10 mouse cellular contexts compared by ENCODE assay signal in genomic region chr9:56871191-56871590, GRCm38 (mm10). TPM values are rescaled to one million over a fixed set of nuclear protein-coding genes. Genes with fewer than 3 reads are reported as not detected.
DNase-seq lines count a peak whose midpoint lies in the region; ATAC-seq and TF ChIP-seq lines count a peak whose summit lies in the region.
"Had no signal": no experiment of that assay in that cellular context is flagged by ENCODE, and none has a peak within 500 bp of the region (broad histone marks: within the 10 kb centered on the region; RNA-seq: fewer than 3 reads in every experiment).

No protein-coding gene starts in this region.

- 11% methylated on average over 5 of the region's 5 CpGs for WGBS in kidney, embryonic 14.5 days
- WGBS in liver, postnatal 0 days (ENCODE audit: insufficient replicate concordance), result 33% methylated on average over 5 of the region's 5 CpGs

- no peaks in the 10 kb centered on the region for H3K27me3 ChIP-seq in kidney, embryonic 14.5 days (ENCODE audit: control insufficient read depth, insufficient read depth, low read length)
- no peaks in the 10 kb centered on the region for H3K27me3 ChIP-seq in liver, postnatal 0 days (ENCODE audit: insufficient read depth, low read length)

- peak; percentile 40; the same call in 1 of the 2 replicates for ATAC-seq in kidney, embryonic 14.5 days (ENCODE audit: low FRiP score, low TSS enrichment)
- ATAC-seq in liver, postnatal 0 days, result no peak

- no peak overlapping the region for H3K4me3 ChIP-seq in kidney, embryonic 14.5 days (ENCODE audit: low read length)
- no peak overlapping the region for H3K4me3 ChIP-seq in liver, postnatal 0 days (ENCODE audit: low read depth, low read length)
- H3K4me3 ChIP-seq: erythroblast, embryonic 14.5 days had no signal

- H3K4me2 ChIP-seq in kidney, embryonic 14.5 days (replicated peaks; ENCODE audit: low read depth, low read length), result peak overlapping the region; percentile 22; the same call in 1 of the 2 replicates
- H3K4me2 ChIP-seq in liver, postnatal 0 days (ENCODE audit: low read depth, low read length), result no peak overlapping the region
- H3K4me2 ChIP-seq: midbrain, embryonic 11.5 days had no signal

- H3K9me3 ChIP-seq in kidney, embryonic 14.5 days (ENCODE audit: control insufficient read depth, low read length), result no peaks in the 10 kb centered on the region
- H3K9me3 ChIP-seq in liver, postnatal 0 days (ENCODE audit: low read length), result no peaks in the 10 kb centered on the region

- peak overlapping the region; percentile 11; the same call in 1 of the 2 replicates for H3K27ac ChIP-seq in kidney, embryonic 14.5 days (ENCODE audit: low read depth, low read length)
- no peak overlapping the region for H3K27ac ChIP-seq in liver, postnatal 0 days (ENCODE audit: low read depth)

- no peak for TF ChIP-seq CTCF in liver, postnatal 0 days (IDR thresholded peaks at IDR 0.05; ENCODE audit: low read depth)

- no peak for TF ChIP-seq EP300 in liver, postnatal 0 days (IDR thresholded peaks at IDR 0.05; ENCODE audit: low read depth)

- no peak overlapping the region for H3K9ac ChIP-seq in kidney, embryonic 14.5 days (ENCODE audit: low read depth, low read length)
- no peak overlapping the region for H3K9ac ChIP-seq in liver, postnatal 0 days (replicated peaks)

- no peak for DNase-seq in kidney, adult 8-10 months
- peak; percentile 66 for DNase-seq in heart, adult 8-10 months (ENCODE audit: low spot score)
- peak; percentile 38 to 58 for DNase-seq in kidney, postnatal 25 days
- peak; percentile 62 for DNase-seq in skeletal muscle tissue, adult 2 months (ENCODE audit: low read depth, low spot score)
- no peak for DNase-seq in embryo, embryonic 10.5 days (ENCODE audit: low spot score)
- DNase-seq in c-Kit-positive CD71-positive TER-119-positive erythroid progenitor cells, embryonic 14.5 days (ENCODE audit: low spot score), result no peak
- no peak for DNase-seq in liver, postnatal 0 days

- H3K4me1 ChIP-seq in kidney, embryonic 14.5 days (ENCODE audit: control insufficient read depth, insufficient read depth, low read length), result peaks cover 76% of the 10 kb centered on the region
- H3K4me1 ChIP-seq in liver, postnatal 0 days (ENCODE audit: insufficient read depth), result no peaks in the 10 kb centered on the region

- no peaks in the 10 kb centered on the region for H3K36me3 ChIP-seq in kidney, embryonic 14.5 days (ENCODE audit: control insufficient read depth, insufficient read depth, low read length)
- H3K36me3 ChIP-seq in liver, postnatal 0 days (replicated peaks; ENCODE audit: insufficient read depth, low read length), result no peaks in the 10 kb centered on the region

RNA-seq across cellular contexts. Expression of gene Cspg4, which starts 6.4 kb away (rescaled TPM):
- 15.7 and 19.2 TPM in 2 replicates for polyA plus RNA-seq in kidney, embryonic 14.5 days (2014; fragmentation: Nextera tagmentation; extraction: Ambion mirVana)
- total RNA-seq in heart, adult 8-10 months (2022), result 10 to 100 TPM in 3 of 4 experiments, 1 to 10 TPM in 1; 9.4 to 14.7 (median 10.7) TPM
- polyA plus RNA-seq in liver, postnatal 0 days (2015; fragmentation: Nextera tagmentation; extraction: Ambion mirVana), result 0.13 and 0.20 TPM in 2 replicates
- polyA plus RNA-seq: erythroblast, embryonic 14.5 days had no signal

RNA-seq across cellular contexts. Expression of gene Odf3l1, which starts 6.7 kb away (rescaled TPM):
- 0.20 TPM in 1 of 2 replicates, not detected in the other for polyA plus RNA-seq in kidney, embryonic 14.5 days (2014; fragmentation: Nextera tagmentation; extraction: Ambion mirVana)
- total RNA-seq in heart, adult 8-10 months (2022), result not detected
- polyA plus RNA-seq in liver, postnatal 0 days (2015; fragmentation: Nextera tagmentation; extraction: Ambion mirVana), result not detected in 2 replicates
- polyA plus RNA-seq: erythroblast, embryonic 14.5 days; midbrain, embryonic 11.5 days had no signal

RNA-seq across cellular contexts. Expression of gene Snx33, which starts 57.0 kb away (rescaled TPM):
- 4.1 and 8.3 TPM in 2 replicates for polyA plus RNA-seq in kidney, embryonic 14.5 days (2014; fragmentation: Nextera tagmentation; extraction: Ambion mirVana)
- total RNA-seq in heart, adult 8-10 months (2022), result 10 to 100 TPM in 1 of 4 experiments, 1 to 10 TPM in 3; 7.3 to 10.3 (median 8.4) TPM
- polyA plus RNA-seq in liver, postnatal 0 days (2015; fragmentation: Nextera tagmentation; extraction: Ambion mirVana), result 1.6 and 1.8 TPM in 2 replicates
- polyA plus RNA-seq: erythroblast, embryonic 14.5 days had no signal

Comparison
In these comparisons a context has a peak if more than half of its experiments do, and no peak if none do; other contexts are left out.
1. DNase-seq: peak in heart, adult 8-10 months (single experiment), kidney, postnatal 25 days (2 of 2) and skeletal muscle tissue, adult 2 months (single experiment); none in kidney, adult 8-10 months (0 of 2), embryo, embryonic 10.5 days (single experiment), c-Kit-positive CD71-positive TER-119-positive erythroid progenitor cells, embryonic 14.5 days (single experiment) and liver, postnatal 0 days (single experiment).
2. RNA of gene Cspg4, which starts 6.4 kb away (polyA plus RNA-seq): 15.7 to 19.2 TPM in kidney, embryonic 14.5 days; 0.13 to 0.20 TPM in liver, postnatal 0 days; every median in the first group is over 10 times any median in the second.